Mouse (Mus musculus) neural tube, embryonic 14.5 days (tissue): ENCODE results near the gene Cga. TPM values are rescaled to one million over a fixed set of nuclear protein-coding genes. Genes with fewer than 3 reads are reported as not detected.

Experiments
- ATAC-seq: fragments of 200-750 bp; cut with Nextera tagmentation; 2 replicates; pipeline ENCODE4 v1.8.0; 2017; ENCODE audit warnings: low read depth, mild to moderate bottlenecking, moderate TSS enrichment, moderate library complexity
- H3K27ac ChIP-seq: fragments of 300-500 bp; sonication (generic); 2 replicates; pipeline ENCODE4 v1.5.1; 2014; ENCODE audit warnings: low read depth, mild to moderate bottlenecking, control low read depth, low read length, moderate library complexity, mixed read lengths
- H3K27me3 ChIP-seq: fragments of 300-500 bp; sonication (generic); 2 replicates; pipeline ENCODE4 v1.6.1; 2014; ENCODE audit warnings: low read length; ENCODE audit not compliant: control insufficient read depth, insufficient read depth
- H3K36me3 ChIP-seq: fragments of 300-500 bp; sonication (generic); 2 replicates; pipeline ENCODE4 v1.6.1; 2014; ENCODE audit warnings: low read length, mixed read lengths; ENCODE audit not compliant: control insufficient read depth, insufficient read depth
- H3K4me1 ChIP-seq: fragments of 300-500 bp; sonication (generic); 2 replicates; pipeline ENCODE4 v1.6.1; 2014; ENCODE audit warnings: low read length; ENCODE audit not compliant: control insufficient read depth, insufficient read depth
- H3K4me2 ChIP-seq: fragments of 300-500 bp; sonication (generic); 2 replicates; pipeline ENCODE4 v1.6.1; 2014; ENCODE audit warnings: mild to moderate bottlenecking, low read depth, low read length, control low read depth
- H3K4me3 ChIP-seq: fragments of 300-500 bp; sonication (generic); 2 replicates; pipeline ENCODE4 v1.5.1; 2014; ENCODE audit warnings: low read depth, low read length, control low read depth, mixed read lengths
- H3K9ac ChIP-seq: fragments of 300-500 bp; sonication (generic); replicated peaks from 2 replicates; pipeline ENCODE4 v1.6.1; 2014; ENCODE audit warnings: low read depth, mild to moderate bottlenecking, control low read depth, low read length, mixed read lengths
- H3K9me3 ChIP-seq: fragments of 300-500 bp; sonication (generic); 2 replicates; pipeline ENCODE4 v1.6.1; 2016; ENCODE audit warnings: low read length; ENCODE audit not compliant: control insufficient read depth
- WGBS: fragments of 180-500 bp; shearing (Covaris S2); extraction: QIAGEN DNeasy Blood & Tissue Kit; methylation state at CpG from one replicate; pipeline ENCODE4 v1.1.7; 2014; 5-methylcytosine and 5-hydroxymethylcytosine counted together
- polyA plus RNA-seq: library from polyadenylated mRNA; unstranded; fragments of >200 nt; fragmentation: Nextera tagmentation; extraction: Ambion mirVana; gene quantifications from 2 replicates; pipeline ENCODE4 v1.2.1, GENCODE M21; 2014

Cga gene
- polyA plus RNA-seq: not detected in 2 replicates

GRCm38 (mm10) chr4:34893479-34893878 is at the start of gene Cga:
Cga (plus strand) TSS chr4:34893779.
- H3K27me3 ChIP-seq: no peaks in the 10 kb centered on the region
- 80% methylated on average over 1 of the region's 1 CpGs for WGBS
- H3K36me3 ChIP-seq: no peaks in the 10 kb centered on the region
- no peaks in the 10 kb centered on the region for H3K4me1 ChIP-seq
- ATAC-seq: no peak
- H3K9me3 ChIP-seq: no peaks in the 10 kb centered on the region
- no peak within 1 kb of the TSS for H3K9ac ChIP-seq
- H3K4me3 ChIP-seq: no peak within 1 kb of the TSS
- H3K4me2 ChIP-seq: no peak within 1 kb of the TSS
- no peak within 1 kb of the TSS for H3K27ac ChIP-seq

GRCm38 (mm10) chr4:34843839-34844238 is 49.7 kb upstream of the Cga start:
- no peak overlapping the region for H3K4me3 ChIP-seq
- no peak overlapping the region for H3K4me2 ChIP-seq
- H3K9me3 ChIP-seq: no peaks in the 10 kb centered on the region
- H3K4me1 ChIP-seq: no peaks in the 10 kb centered on the region
- 96% methylated on average over 1 of the region's 1 CpGs for WGBS
- H3K27me3 ChIP-seq: no peaks in the 10 kb centered on the region
- H3K36me3 ChIP-seq: peaks cover 3% of the 10 kb centered on the region; the same call in 1 of the 2 replicates
- ATAC-seq: no peak
- H3K9ac ChIP-seq: no peak overlapping the region
- H3K27ac ChIP-seq: no peak overlapping the region

- H3K9ac ChIP-seq: no peak overlapping the region
- no peak overlapping the region for H3K4me3 ChIP-seq
- no peak overlapping the region for H3K27ac ChIP-seq
- no peak overlapping the region for H3K4me2 ChIP-seq
- no peaks in the 10 kb centered on the region for H3K9me3 ChIP-seq
- H3K27me3 ChIP-seq: no peaks in the 10 kb centered on the region
- no peaks in the 10 kb centered on the region for H3K4me1 ChIP-seq
- WGBS: 92% methylated on average over 6 of the region's 6 CpGs
- no peaks in the 10 kb centered on the region for H3K36me3 ChIP-seq
- ATAC-seq: no peak
Observed at GRCm38 (mm10) chr4:34847679-34848309, 45.8 kb upstream of the Cga start.

- Histone ChIP-seq H3K4me1 (no peaks in the 10 kb centered on the region), H3K4me2 (no peak overlapping the region), H3K27ac (no peak overlapping the region), H3K9ac (no peak overlapping the region), H3K9me3 (no peaks in the 10 kb centered on the region), H3K4me3 (no peak overlapping the region), H3K27me3 (no peaks in the 10 kb centered on the region), H3K36me3 (no peaks in the 10 kb centered on the region)
- WGBS: 92% methylated on average over 2 of the region's 2 CpGs
- no peak for ATAC-seq
Observed at GRCm38 (mm10) chr4:34850156-34850555, 43.4 kb upstream of the Cga start.

GRCm38 (mm10) chr4:34852051-34852450 is 41.5 kb upstream of the Cga start:
- no peak overlapping the region for H3K27ac ChIP-seq
- no peak overlapping the region for H3K9ac ChIP-seq
- 97% methylated on average over 7 of the region's 7 CpGs for WGBS
- H3K27me3 ChIP-seq: no peaks in the 10 kb centered on the region
- no peak overlapping the region for H3K4me3 ChIP-seq
- no peak overlapping the region for H3K4me2 ChIP-seq
- H3K36me3 ChIP-seq: no peaks in the 10 kb centered on the region
- no peak for ATAC-seq
- H3K9me3 ChIP-seq: no peaks in the 10 kb centered on the region
- H3K4me1 ChIP-seq: 0 out of 2 replicates have a peak, but pooled peaks cover 3% of the 10 kb centered on the region

- Histone ChIP-seq H3K4me3 (no peak overlapping the region), H3K27ac (no peak overlapping the region), H3K9me3 (no peaks in the 10 kb centered on the region), H3K36me3 (no peaks in the 10 kb centered on the region), H3K9ac (no peak overlapping the region), H3K4me2 (no peak overlapping the region), H3K4me1 (0 out of 2 replicates have a peak, but pooled peaks cover 3% of the 10 kb centered on the region), H3K27me3 (no peaks in the 10 kb centered on the region)
- WGBS: 12% methylated on average over 1 of the region's 1 CpGs
- ATAC-seq: no peak
Observed at GRCm38 (mm10) chr4:34855966-34856365, 37.6 kb upstream of the Cga start.

- H3K4me3 ChIP-seq: no peak overlapping the region
- H3K36me3 ChIP-seq: no peaks in the 10 kb centered on the region
- H3K4me2 ChIP-seq: no peak overlapping the region
- WGBS: 96% methylated on average over 3 of the region's 3 CpGs
- no peak for ATAC-seq
- no peaks in the 10 kb centered on the region for H3K27me3 ChIP-seq
- H3K9ac ChIP-seq: no peak overlapping the region
- no peak overlapping the region for H3K27ac ChIP-seq
- H3K4me1 ChIP-seq: 0 out of 2 replicates have a peak, but pooled peaks cover 3% of the 10 kb centered on the region
- H3K9me3 ChIP-seq: no peaks in the 10 kb centered on the region
Observed at GRCm38 (mm10) chr4:34858903-34859302, 34.7 kb upstream of the Cga start.

- Histone ChIP-seq H3K4me3 (no peak overlapping the region), H3K36me3 (no peaks in the 10 kb centered on the region), H3K27me3 (no peaks in the 10 kb centered on the region), H3K4me2 (no peak overlapping the region), H3K9me3 (no peaks in the 10 kb centered on the region), H3K4me1 (0 out of 2 replicates have a peak, but pooled peaks cover 3% of the 10 kb centered on the region), H3K9ac (no peak overlapping the region), H3K27ac (no peak overlapping the region)
- WGBS: 87% methylated on average over 3 of the region's 3 CpGs
- no peak for ATAC-seq
Observed at GRCm38 (mm10) chr4:34859416-34859815, 34.2 kb upstream of the Cga start.

GRCm38 (mm10) chr4:34861438-34861837 is 32.1 kb upstream of the Cga start:
- H3K27me3 ChIP-seq: no peaks in the 10 kb centered on the region
- H3K36me3 ChIP-seq: no peaks in the 10 kb centered on the region
- H3K4me3 ChIP-seq: no peak overlapping the region
- no peak overlapping the region for H3K27ac ChIP-seq
- H3K9me3 ChIP-seq: no peaks in the 10 kb centered on the region
- WGBS: 91% methylated on average over 3 of the region's 3 CpGs
- no peak overlapping the region for H3K4me2 ChIP-seq
- H3K4me1 ChIP-seq: no peaks in the 10 kb centered on the region
- ATAC-seq: no peak
- no peak overlapping the region for H3K9ac ChIP-seq
